Mouse (Mus musculus): ENCODE measurements at regions not wholly inside any gene's neighbourhood (a gene's known extent, or its start where the extent isn't known, plus 50 kb on each side); places are given as distances from the start of the nearest gene placed in this dataset.

GRCm38 (mm10) chr14:104216965-104217364 is 250.8 kb downstream of the Pou4f1 start:
- Histone ChIP-seq H3K9ac (ENCODE audit: insufficient read depth, low read depth) (no peak overlapping the region), H3K4me1 (ENCODE audit: control insufficient read depth in 1 of 2, insufficient read depth in 2 of 2) (no peaks in the 10 kb centered on the region), H3K27ac (ENCODE audit: insufficient read depth, low read depth) (no peak overlapping the region), H3K4me2 (ENCODE audit: insufficient read depth, low read depth, poor library complexity, severe bottlenecking) (no peak overlapping the region), H3K4me3 (replicated peaks in 1 of 3; ENCODE audit: low read depth in 2 of 3, low read length in 2 of 3, poor library complexity in 1 of 3) (no peak overlapping the region), H3K9me3 (replicated peaks; ENCODE audit: low read length) (no peaks in the 10 kb centered on the region), H3K79me2 (replicated peaks; ENCODE audit: control insufficient read depth, extremely low read depth, insufficient read depth, poor library complexity, severe bottlenecking) (no peaks in the 10 kb centered on the region), H3K27me3 (replicated peaks) (no peaks in the 10 kb centered on the region), H3K36me3 (replicated peaks in 1 of 2; ENCODE audit: control insufficient read depth in 1 of 2, insufficient read depth in 1 of 2, low read length in 1 of 2) (no peaks in the 10 kb centered on the region)
- dilution Hi-C loops (cut with MboI; ENCODE audit: extremely low pct_ligation_motif_present, extremely low pct_unique_long_range_greater_than_20kb, low sequenced_read_pairs), result no loop called here
- TF ChIP-seq JUN (IDR thresholded peaks at IDR 0.05; ENCODE audit: insufficient read depth, low read depth, low read length) (no peak), ZMIZ1 (IDR thresholded peaks at IDR 0.05; ENCODE audit: low read depth, low read length) (no peak), ELF1 (IDR thresholded peaks at IDR 0.05; ENCODE audit: low read depth, low read length) (no peak), ZC3H11A (IDR thresholded peaks at IDR 0.05; ENCODE audit: low read depth, low read length) (no peak), RAD21 (IDR thresholded peaks at IDR 0.05; ENCODE audit: low read depth, low read length) (peak; percentile 42), RCOR1 (conservative IDR thresholded peaks at IDR 0.05; ENCODE audit: low read depth, low read length) (no peak), HCFC1 (IDR thresholded peaks at IDR 0.05; ENCODE audit: low read depth, low read length) (no peak), CTCF (conservative IDR thresholded peaks at IDR 0.05 in 1 of 2, IDR thresholded peaks at IDR 0.05 in 1 of 2; ENCODE audit: low read depth in 2 of 2, low read length in 2 of 2) (peak in 1 of 2 experiments; percentile 31; a peak in 1 of 4 replicates), PAX5 (IDR thresholded peaks at IDR 0.05; ENCODE audit: low read length) (no peak), MAX (IDR thresholded peaks at IDR 0.05; ENCODE audit: low read length) (no peak), BHLHE40 (IDR thresholded peaks at IDR 0.05; ENCODE audit: low read depth, low read length) (peak; percentile 34; the same call in 1 of the 2 replicates)
- peak; percentile 1 for DNase-seq (ENCODE audit: extremely low read depth)
- in situ Hi-C loops (cut with MboI; ENCODE audit: low pct_ligation_motif_present, low pct_unique_long_range_greater_than_20kb, low sequenced_read_pairs), result no loop called here

- Histone ChIP-seq H3K36me3 (replicated peaks in 1 of 2; ENCODE audit: control insufficient read depth in 1 of 2, insufficient read depth in 1 of 2, low read length in 1 of 2) (no peaks in the 10 kb centered on the region), H3K27ac (ENCODE audit: insufficient read depth, low read depth) (no peak overlapping the region), H3K27me3 (replicated peaks) (no peaks in the 10 kb centered on the region), H3K79me2 (replicated peaks; ENCODE audit: control insufficient read depth, extremely low read depth, insufficient read depth, poor library complexity, severe bottlenecking) (no peaks in the 10 kb centered on the region), H3K4me2 (ENCODE audit: insufficient read depth, low read depth, poor library complexity, severe bottlenecking) (no peak overlapping the region), H3K9ac (ENCODE audit: insufficient read depth, low read depth) (no peak overlapping the region), H3K9me3 (replicated peaks; ENCODE audit: low read length) (no peaks in the 10 kb centered on the region), H3K4me1 (ENCODE audit: control insufficient read depth in 1 of 2, insufficient read depth in 2 of 2) (no peaks in the 10 kb centered on the region), H3K4me3 (replicated peaks in 1 of 3; ENCODE audit: low read depth in 2 of 3, low read length in 2 of 3, poor library complexity in 1 of 3) (no peak overlapping the region)
- TF ChIP-seq MAX (IDR thresholded peaks at IDR 0.05; ENCODE audit: low read length) (no peak), UBTF (IDR thresholded peaks at IDR 0.05; ENCODE audit: low read depth, low read length) (no peak), IRF4 (IDR thresholded peaks at IDR 0.05; ENCODE audit: low read depth, low read length) (no peak), JUN (IDR thresholded peaks at IDR 0.05; ENCODE audit: insufficient read depth, low read depth, low read length) (no peak), JUND (conservative IDR thresholded peaks at IDR 0.05; ENCODE audit: low read depth, low read length) (no peak), RAD21 (IDR thresholded peaks at IDR 0.05; ENCODE audit: low read depth, low read length) (no peak), NELFE (IDR thresholded peaks at IDR 0.05; ENCODE audit: low read depth, low read length) (no peak), USF2 (conservative IDR thresholded peaks at IDR 0.05; ENCODE audit: low read depth, low read length) (no peak), EP300 (IDR thresholded peaks at IDR 0.05; ENCODE audit: low read length) (no peak), MAFK (IDR thresholded peaks at IDR 0.05; ENCODE audit: insufficient replicate concordance, low read length) (no peak), NRF1 (IDR thresholded peaks at IDR 0.05; ENCODE audit: low read depth, low read length) (no peak), ZKSCAN1 (IDR thresholded peaks at IDR 0.05; ENCODE audit: borderline replicate concordance, low read depth, low read length) (no peak), CTCF (conservative IDR thresholded peaks at IDR 0.05 in 1 of 2, IDR thresholded peaks at IDR 0.05 in 1 of 2; ENCODE audit: low read depth in 2 of 2, low read length in 2 of 2) (no peak), TBP (conservative IDR thresholded peaks at IDR 0.05; ENCODE audit: low read depth, low read length) (no peak), ZMIZ1 (IDR thresholded peaks at IDR 0.05; ENCODE audit: low read depth, low read length) (no peak), SIN3A (IDR thresholded peaks at IDR 0.05; ENCODE audit: low read length) (no peak), ETS1 (conservative IDR thresholded peaks at IDR 0.05; ENCODE audit: low read depth, low read length) (no peak), HCFC1 (IDR thresholded peaks at IDR 0.05; ENCODE audit: low read depth, low read length) (no peak), KAT2A (IDR thresholded peaks at IDR 0.05; ENCODE audit: insufficient replicate concordance, low read length) (no peak), USF1 (IDR thresholded peaks at IDR 0.05; ENCODE audit: low read depth, low read length) (no peak)
- dilution Hi-C loops (cut with MboI; ENCODE audit: extremely low pct_ligation_motif_present, extremely low pct_unique_long_range_greater_than_20kb, low sequenced_read_pairs), result no loop called here
- DNase-seq (ENCODE audit: extremely low read depth), result no peak
- in situ Hi-C loops (cut with MboI; ENCODE audit: low pct_ligation_motif_present, low pct_unique_long_range_greater_than_20kb, low sequenced_read_pairs), result no loop called here
Observed at GRCm38 (mm10) chr14:104210719-104211118, 257.1 kb downstream of the Pou4f1 start.

All from CH12.LX (cell line).